Mouse (Mus musculus): ENCODE measurements at regions not wholly inside any gene's neighbourhood (a gene's known extent, or its start where the extent isn't known, plus 50 kb on each side); places are given as distances from the start of the nearest gene placed in this dataset.

DNA sequence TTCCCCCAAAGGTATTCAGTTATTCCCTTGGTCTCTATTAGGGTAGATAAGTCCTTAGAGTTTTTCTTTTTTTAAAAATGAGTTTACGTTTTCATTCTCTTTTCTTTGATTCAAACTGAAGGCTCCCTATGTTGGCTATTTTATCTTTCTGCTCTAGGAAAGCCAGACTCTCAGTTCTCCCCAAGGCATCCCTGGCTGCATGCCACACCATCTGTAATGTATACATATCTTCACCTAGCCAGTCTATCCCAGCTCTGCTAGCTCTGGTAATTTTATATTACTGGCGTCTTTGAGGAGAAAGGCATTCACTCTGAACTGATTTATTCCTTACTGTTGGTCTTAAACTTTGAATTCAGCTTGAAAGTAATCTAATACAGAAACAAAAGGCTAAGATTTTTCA, 65.2 kb upstream of the Cabcoco1 start:
- H3K4me2 ChIP-seq: no peak overlapping the region
- no peak for ATAC-seq (ENCODE audit: insufficient number of reproducible peaks, low FRiP score, low TSS enrichment, low read depth)
- H3K9ac ChIP-seq: no peak overlapping the region
- no peaks in the 10 kb centered on the region for H3K9me3 ChIP-seq
- no peaks in the 10 kb centered on the region for H3K27me3 ChIP-seq
- no peaks in the 10 kb centered on the region for H3K4me1 ChIP-seq
- H3K4me3 ChIP-seq: no peak overlapping the region
- peak overlapping the region; percentile 35; the same call in 1 of the 2 replicates for H3K27ac ChIP-seq
- H3K36me3 ChIP-seq: no peaks in the 10 kb centered on the region
- WGBS: 23% methylated on average over 2 of the region's 2 CpGs

DNA sequence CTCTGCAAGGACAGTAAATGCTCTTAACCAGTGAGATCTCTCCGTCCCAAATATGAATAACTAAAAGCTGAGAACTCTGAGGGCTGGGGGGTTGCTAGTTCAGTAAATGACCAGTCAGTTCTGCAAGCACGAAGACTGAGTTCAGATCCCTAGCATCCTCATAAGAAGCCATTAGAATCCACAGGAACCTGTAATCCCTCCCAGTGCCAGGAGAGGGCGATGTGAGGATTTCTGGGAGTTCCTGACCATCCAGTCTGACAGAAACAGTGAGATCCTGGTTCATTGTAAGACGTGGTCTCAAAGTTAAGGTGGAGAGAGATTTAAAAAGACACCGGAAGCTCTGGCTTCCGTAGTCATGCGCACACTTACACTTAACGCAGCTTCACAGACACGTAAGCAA, 70.2 kb upstream of the Cabcoco1 start:
- no peaks in the 10 kb centered on the region for H3K27me3 ChIP-seq
- H3K36me3 ChIP-seq: no peaks in the 10 kb centered on the region
- H3K27ac ChIP-seq: no peak overlapping the region
- no peak overlapping the region for H3K9ac ChIP-seq
- 81% methylated on average over 9 of the region's 9 CpGs for WGBS
- no peaks in the 10 kb centered on the region for H3K4me1 ChIP-seq
- no peaks in the 10 kb centered on the region for H3K9me3 ChIP-seq
- ATAC-seq (ENCODE audit: insufficient number of reproducible peaks, low FRiP score, low TSS enrichment, low read depth): no peak
- no peak overlapping the region for H3K4me3 ChIP-seq
- no peak overlapping the region for H3K4me2 ChIP-seq

DNA sequence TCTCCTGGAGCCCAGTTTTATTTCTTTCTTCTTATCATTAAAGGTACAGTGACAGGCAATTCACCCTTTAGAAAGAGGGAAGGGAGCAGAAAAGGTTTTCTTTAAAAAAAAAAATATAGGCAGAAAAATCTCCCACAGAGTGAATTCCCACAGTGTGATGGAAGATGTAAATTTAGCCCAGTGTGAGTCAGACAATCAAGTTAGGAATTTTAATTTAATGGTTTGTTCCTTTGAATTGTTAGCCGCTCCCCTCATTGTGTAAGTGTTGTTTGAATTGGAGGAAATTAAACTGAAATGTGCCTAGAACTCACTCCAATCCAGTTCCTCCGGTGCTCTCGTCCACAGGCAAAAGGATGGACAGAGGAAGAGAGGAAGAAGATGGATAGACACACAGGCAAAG, 71.0 kb upstream of the Cabcoco1 start:
- Histone ChIP-seq H3K4me1 (no peaks in the 10 kb centered on the region), H3K27me3 (no peaks in the 10 kb centered on the region), H3K4me2 (no peak overlapping the region), H3K27ac (no peak overlapping the region), H3K9me3 (no peaks in the 10 kb centered on the region), H3K36me3 (no peaks in the 10 kb centered on the region), H3K4me3 (no peak overlapping the region), H3K9ac (no peak overlapping the region)
- no peak for ATAC-seq (ENCODE audit: insufficient number of reproducible peaks, low FRiP score, low TSS enrichment, low read depth)
- WGBS: 68% methylated on average over 3 of the region's 3 CpGs

GRCm38 (mm10) chr10:68623786-68624185, 82.1 kb upstream of the Cabcoco1 start:
- Histone ChIP-seq H3K4me1 (peaks cover 4% of the 10 kb centered on the region; the same call in 1 of the 2 replicates), H3K4me2 (no peak overlapping the region), H3K9ac (no peak overlapping the region), H3K36me3 (no peaks in the 10 kb centered on the region), H3K4me3 (no peak overlapping the region), H3K27ac (no peak overlapping the region), H3K27me3 (no peaks in the 10 kb centered on the region), H3K9me3 (no peaks in the 10 kb centered on the region)
- 35% methylated on average over 5 of the region's 5 CpGs for WGBS
- no peak for ATAC-seq (ENCODE audit: insufficient number of reproducible peaks, low FRiP score, low TSS enrichment, low read depth)

DNA sequence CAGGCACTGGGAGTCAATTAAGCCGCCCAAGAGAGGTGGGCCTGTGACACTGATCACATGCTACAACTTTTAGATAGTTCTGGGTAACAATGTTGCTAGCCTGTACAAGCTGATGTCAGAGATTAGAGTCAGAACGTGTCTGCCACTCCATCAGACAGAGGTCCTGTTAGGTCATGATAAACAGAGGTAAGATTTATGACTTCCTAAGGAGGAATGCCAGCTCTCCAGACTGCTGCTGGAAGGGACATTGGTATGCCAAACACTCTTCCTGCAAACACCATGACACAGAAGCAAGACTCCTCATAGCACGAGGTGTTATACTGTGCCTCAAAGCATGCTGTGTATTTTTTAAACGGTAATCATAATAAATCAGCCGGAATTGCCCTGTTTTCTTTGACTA, 83.6 kb upstream of the Cabcoco1 start:
- Histone ChIP-seq H3K27me3 (no peaks in the 10 kb centered on the region), H3K9ac (no peak overlapping the region), H3K9me3 (no peaks in the 10 kb centered on the region), H3K4me3 (no peak overlapping the region), H3K4me1 (peaks cover 4% of the 10 kb centered on the region; the same call in 1 of the 2 replicates), H3K4me2 (no peak overlapping the region), H3K27ac (no peak overlapping the region), H3K36me3 (no peaks in the 10 kb centered on the region)
- 32% methylated on average over 5 of the region's 5 CpGs for WGBS
- ATAC-seq (ENCODE audit: insufficient number of reproducible peaks, low FRiP score, low TSS enrichment, low read depth): no peak

DNA sequence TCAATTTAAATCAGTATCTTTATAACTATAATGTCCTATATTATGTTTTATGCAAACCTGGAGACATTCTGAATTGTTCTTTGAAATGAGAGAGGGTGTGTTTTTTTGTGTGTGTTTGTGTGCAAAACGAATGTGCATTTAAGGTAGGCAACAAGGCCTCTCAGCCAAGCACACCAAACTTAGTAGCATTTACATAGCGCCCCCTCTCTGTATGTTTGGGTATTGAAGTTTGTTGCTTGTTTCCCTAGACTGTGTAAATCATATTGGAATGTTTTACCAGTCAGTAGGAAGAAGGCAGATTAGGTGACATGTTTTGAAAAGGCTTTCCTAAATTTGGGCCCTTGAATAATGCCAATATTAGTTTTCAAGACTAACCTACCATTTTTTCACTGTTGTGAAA, 84.1 kb upstream of the Cabcoco1 start:
- Histone ChIP-seq H3K4me3 (no peak overlapping the region), H3K27ac (no peak overlapping the region), H3K9ac (no peak overlapping the region), H3K36me3 (no peaks in the 10 kb centered on the region), H3K4me2 (no peak overlapping the region), H3K9me3 (no peaks in the 10 kb centered on the region), H3K27me3 (no peaks in the 10 kb centered on the region), H3K4me1 (peaks cover 4% of the 10 kb centered on the region; the same call in 1 of the 2 replicates)
- 47% methylated on average over 2 of the region's 2 CpGs for WGBS
- no peak for ATAC-seq (ENCODE audit: insufficient number of reproducible peaks, low FRiP score, low TSS enrichment, low read depth)

- no peak overlapping the region for H3K27ac ChIP-seq
- H3K27me3 ChIP-seq: no peaks in the 10 kb centered on the region
- H3K4me2 ChIP-seq: no peak overlapping the region
- H3K4me1 ChIP-seq: no peaks in the 10 kb centered on the region
- no peak overlapping the region for H3K9ac ChIP-seq
- H3K4me3 ChIP-seq: no peak overlapping the region
- H3K9me3 ChIP-seq: no peaks in the 10 kb centered on the region
- H3K36me3 ChIP-seq: no peaks in the 10 kb centered on the region
- ATAC-seq (ENCODE audit: insufficient number of reproducible peaks, low FRiP score, low TSS enrichment, low read depth): no peak
- 68% methylated on average over 2 of the region's 2 CpGs for WGBS
These were observed 87.8 kb upstream of the Cabcoco1 start for GRCm38 (mm10) chr10:68629486-68629885.

DNA sequence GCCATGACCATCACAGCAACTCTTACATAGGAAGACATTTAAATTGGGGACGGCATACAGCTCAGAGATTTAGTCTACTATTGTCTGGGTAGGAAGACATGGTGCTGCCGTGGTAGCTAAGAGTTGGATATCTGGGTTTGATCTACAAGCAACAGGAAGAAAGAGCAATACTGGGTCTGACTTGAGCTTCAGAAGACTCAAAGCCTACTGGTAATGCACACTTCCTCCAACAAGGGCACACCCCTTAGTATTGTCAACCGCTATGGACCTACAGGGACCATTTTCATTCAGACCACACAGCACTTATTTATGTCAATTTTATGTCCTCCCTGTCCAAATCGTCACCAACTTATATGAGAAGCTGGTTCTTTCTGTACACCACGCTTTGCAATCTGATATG, 90.3 kb upstream of the Tmem26 start:
- H3K27me3 ChIP-seq: no peaks in the 10 kb centered on the region
- 82% methylated on average over 5 of the region's 5 CpGs for WGBS
- no peak for ATAC-seq (ENCODE audit: insufficient number of reproducible peaks, low FRiP score, low TSS enrichment, low read depth)
- H3K27ac ChIP-seq: no peak overlapping the region
- no peak overlapping the region for H3K4me3 ChIP-seq
- no peak overlapping the region for H3K4me2 ChIP-seq
- H3K36me3 ChIP-seq: no peaks in the 10 kb centered on the region
- H3K9me3 ChIP-seq: no peaks in the 10 kb centered on the region
- H3K4me1 ChIP-seq: no peaks in the 10 kb centered on the region
- no peak overlapping the region for H3K9ac ChIP-seq

DNA sequence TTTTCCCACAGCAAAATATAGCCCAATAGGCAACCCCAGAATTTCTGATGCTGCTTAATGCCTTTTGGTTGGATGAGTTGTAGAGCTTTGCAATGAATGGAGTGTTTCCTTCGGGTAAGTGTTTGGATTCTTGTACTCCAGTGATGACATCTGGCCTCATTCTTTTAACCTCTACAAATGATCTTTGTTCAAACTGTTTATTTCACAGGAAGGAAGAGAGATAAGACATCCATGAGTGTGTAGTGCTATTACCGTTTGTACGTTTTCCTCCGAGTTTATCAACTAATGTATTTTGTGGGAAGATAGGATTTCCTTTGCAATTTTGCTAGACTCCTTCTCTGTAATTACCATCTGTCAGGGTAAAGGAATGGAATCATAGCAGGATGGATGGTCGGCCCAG, 70.7 kb upstream of the Tmem26 start:
- H3K27ac ChIP-seq: no peak overlapping the region
- no peak overlapping the region for H3K9ac ChIP-seq
- H3K36me3 ChIP-seq: no peaks in the 10 kb centered on the region
- no peaks in the 10 kb centered on the region for H3K9me3 ChIP-seq
- H3K4me2 ChIP-seq: no peak overlapping the region
- WGBS: 79% methylated on average over 5 of the region's 5 CpGs
- no peak for ATAC-seq (ENCODE audit: insufficient number of reproducible peaks, low FRiP score, low TSS enrichment, low read depth)
- H3K27me3 ChIP-seq: no peaks in the 10 kb centered on the region
- no peak overlapping the region for H3K4me3 ChIP-seq
- H3K4me1 ChIP-seq: no peaks in the 10 kb centered on the region

DNA sequence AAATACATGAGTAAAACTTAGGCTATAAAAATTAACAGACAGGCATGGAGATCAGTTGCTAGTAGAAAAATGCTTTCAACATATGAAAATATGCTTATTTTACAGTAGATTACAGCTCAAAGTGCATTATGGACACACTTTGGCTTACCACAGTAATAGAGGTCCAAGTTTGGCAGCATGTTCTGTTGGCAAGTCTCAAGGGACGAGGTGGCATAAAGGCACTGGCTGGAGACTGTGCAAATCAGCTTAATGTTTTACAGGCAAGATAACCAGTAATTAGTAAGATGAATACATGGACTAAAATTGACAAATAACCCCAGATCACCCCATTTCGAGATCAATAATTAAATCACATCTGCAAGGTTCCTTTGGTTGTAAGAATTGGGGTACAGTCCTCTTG, 68.0 kb upstream of the Tmem26 start:
- no peaks in the 10 kb centered on the region for H3K36me3 ChIP-seq
- no peak for ATAC-seq (ENCODE audit: insufficient number of reproducible peaks, low FRiP score, low TSS enrichment, low read depth)
- WGBS: 73% methylated on average over 2 of the region's 2 CpGs
- no peaks in the 10 kb centered on the region for H3K9me3 ChIP-seq
- H3K27me3 ChIP-seq: no peaks in the 10 kb centered on the region
- no peak overlapping the region for H3K4me3 ChIP-seq
- H3K4me1 ChIP-seq: no peaks in the 10 kb centered on the region
- no peak overlapping the region for H3K4me2 ChIP-seq
- no peak overlapping the region for H3K27ac ChIP-seq
- no peak overlapping the region for H3K9ac ChIP-seq

- no peak for ATAC-seq (ENCODE audit: insufficient number of reproducible peaks, low FRiP score, low TSS enrichment, low read depth)
- no peak overlapping the region for H3K4me2 ChIP-seq
- WGBS: 79% methylated on average over 3 of the region's 3 CpGs
These were observed 57.4 kb upstream of the Tmem26 start for GRCm38 (mm10) chr10:68666094-68666493.

DNA sequence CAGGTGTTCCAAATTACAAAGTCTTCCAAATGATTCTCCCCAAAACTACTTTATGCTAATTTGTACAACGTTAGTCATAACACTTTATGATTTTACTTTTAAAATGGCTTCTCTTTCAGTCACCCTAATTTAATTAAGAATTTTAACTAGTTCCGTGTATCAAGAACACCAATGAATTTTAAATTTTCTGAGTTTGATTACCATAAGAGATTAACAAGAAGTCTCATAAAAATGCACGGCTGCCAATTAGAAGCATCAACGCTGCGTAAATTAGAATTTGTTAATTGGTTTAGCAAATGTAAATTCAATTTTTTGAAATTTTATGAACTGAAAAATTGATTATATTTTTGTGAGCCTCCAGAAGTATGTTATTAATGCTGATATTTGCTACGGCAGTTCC, 54.1 kb upstream of the Tmem26 start:
- Histone ChIP-seq H3K9ac (no peak overlapping the region), H3K27me3 (no peaks in the 10 kb centered on the region), H3K4me1 (no peaks in the 10 kb centered on the region), H3K4me3 (no peak overlapping the region), H3K4me2 (no peak overlapping the region), H3K9me3 (no peaks in the 10 kb centered on the region), H3K27ac (no peak overlapping the region), H3K36me3 (no peaks in the 10 kb centered on the region)
- 63% methylated on average over 6 of the region's 6 CpGs for WGBS
- no peak for ATAC-seq (ENCODE audit: insufficient number of reproducible peaks, low FRiP score, low TSS enrichment, low read depth)

More at GRCm38 (mm10) chr10:68666094-68666493, 57.4 kb upstream of the Tmem26 start:
- H3K9ac ChIP-seq: no peak overlapping the region
- no peaks in the 10 kb centered on the region for H3K4me1 ChIP-seq
- no peak overlapping the region for H3K4me3 ChIP-seq
- no peaks in the 10 kb centered on the region for H3K27me3 ChIP-seq
- no peaks in the 10 kb centered on the region for H3K36me3 ChIP-seq
- no peak overlapping the region for H3K27ac ChIP-seq
- no peaks in the 10 kb centered on the region for H3K9me3 ChIP-seq

DNA sequence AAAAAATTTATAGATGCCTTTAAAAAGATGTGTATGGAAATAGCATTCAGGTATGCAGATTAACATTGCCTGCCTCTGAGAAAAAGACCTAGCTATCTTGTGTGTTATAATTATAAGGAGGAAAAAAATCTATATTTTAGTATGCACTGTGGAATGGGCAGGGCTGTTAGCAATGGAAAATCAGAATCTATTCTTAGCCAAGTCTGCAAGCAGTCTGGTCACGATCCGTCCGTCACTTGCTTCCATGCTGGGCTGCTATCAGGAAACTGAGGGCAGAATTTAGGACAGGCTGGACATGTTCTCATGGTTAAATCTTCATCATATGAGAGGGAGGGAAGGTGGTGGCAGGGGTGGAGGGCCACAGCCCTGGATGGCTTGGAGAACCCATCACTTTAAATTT, 53.5 kb upstream of the Tmem26 start:
- ATAC-seq (ENCODE audit: insufficient number of reproducible peaks, low FRiP score, low TSS enrichment, low read depth): no peak
- H3K4me1 ChIP-seq: no peaks in the 10 kb centered on the region
- no peak overlapping the region for H3K4me2 ChIP-seq
- no peak overlapping the region for H3K27ac ChIP-seq
- no peak overlapping the region for H3K4me3 ChIP-seq
- H3K9me3 ChIP-seq: no peaks in the 10 kb centered on the region
- 58% methylated on average over 3 of the region's 3 CpGs for WGBS
- H3K36me3 ChIP-seq: no peaks in the 10 kb centered on the region
- no peak overlapping the region for H3K9ac ChIP-seq
- no peaks in the 10 kb centered on the region for H3K27me3 ChIP-seq
